Mouse (Mus musculus): Measurements from ENCODE around the gene Tmem201.

- TF ChIP-seq CTCF (IDR thresholded peaks at IDR 0.05; ENCODE audit: borderline replicate concordance, insufficient read depth, low read depth, low read length) = no peak
- no peak for TF ChIP-seq POLR2A (IDR thresholded peaks at IDR 0.05; ENCODE audit: borderline replicate concordance, insufficient read depth, low read length)
Measured at GRCm38 (mm10) chr4:149750671-149751070, 12.8 kb upstream of the Tmem201 start.
